Mouse (Mus musculus): ENCODE measurements around the gene Klhl21. TPM values are rescaled to one million over a fixed set of nuclear protein-coding genes. Genes with fewer than 3 reads are reported as not detected.

Gene Klhl21
- total RNA-seq, 2 experiments from 2014 or later: 14.4 to 18.0 TPM

DNA sequence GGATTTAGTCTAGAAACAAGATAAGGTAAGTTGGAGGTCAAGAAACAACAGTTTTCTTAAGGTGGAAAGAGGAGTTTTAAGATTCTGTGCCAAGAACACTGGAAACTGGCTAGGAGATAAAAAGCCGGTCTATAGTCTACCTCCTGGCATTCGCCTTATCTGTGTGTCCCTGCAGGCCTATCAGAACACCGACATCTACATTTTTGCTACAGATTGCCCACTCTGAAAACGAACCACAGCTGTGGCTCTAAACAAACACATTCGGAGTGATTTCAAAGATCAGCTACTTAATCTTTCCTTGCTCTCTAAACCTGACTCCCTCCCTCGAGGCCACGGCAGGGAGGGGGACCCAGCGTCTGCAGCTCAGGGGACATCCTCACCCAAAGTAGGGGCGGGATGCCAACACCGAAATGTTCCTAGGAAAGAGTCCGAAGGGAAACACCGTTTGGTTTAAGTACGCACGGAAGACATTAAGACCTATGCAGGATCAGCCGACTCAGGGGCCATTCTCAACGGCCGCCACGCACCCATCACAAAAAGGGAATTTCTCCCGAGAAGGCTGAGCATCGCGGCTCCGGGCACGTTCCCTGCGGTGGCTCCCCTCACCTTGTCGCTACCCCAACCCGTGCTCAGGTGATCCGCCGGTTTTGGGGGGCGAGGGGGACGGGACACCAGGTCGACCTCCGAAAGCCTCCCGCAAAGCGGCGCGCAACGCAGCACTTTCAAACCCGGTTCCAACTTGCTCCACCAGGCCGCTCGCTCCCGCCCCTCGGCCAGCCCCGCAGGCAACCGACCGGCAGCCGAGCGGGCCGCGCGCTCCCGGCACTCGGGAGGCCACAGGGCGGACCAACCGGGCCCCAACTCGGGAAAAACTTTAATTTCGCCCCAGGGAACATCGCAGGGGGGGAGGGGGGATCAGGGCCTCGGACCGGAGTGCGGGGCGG is 14.1 kb upstream of the Klhl21 start:
- intact Hi-C loops (cut with DNase I): no loop called here
- no peak for DNase-seq (ENCODE audit: low spot score in 2 of 2)

DNA sequence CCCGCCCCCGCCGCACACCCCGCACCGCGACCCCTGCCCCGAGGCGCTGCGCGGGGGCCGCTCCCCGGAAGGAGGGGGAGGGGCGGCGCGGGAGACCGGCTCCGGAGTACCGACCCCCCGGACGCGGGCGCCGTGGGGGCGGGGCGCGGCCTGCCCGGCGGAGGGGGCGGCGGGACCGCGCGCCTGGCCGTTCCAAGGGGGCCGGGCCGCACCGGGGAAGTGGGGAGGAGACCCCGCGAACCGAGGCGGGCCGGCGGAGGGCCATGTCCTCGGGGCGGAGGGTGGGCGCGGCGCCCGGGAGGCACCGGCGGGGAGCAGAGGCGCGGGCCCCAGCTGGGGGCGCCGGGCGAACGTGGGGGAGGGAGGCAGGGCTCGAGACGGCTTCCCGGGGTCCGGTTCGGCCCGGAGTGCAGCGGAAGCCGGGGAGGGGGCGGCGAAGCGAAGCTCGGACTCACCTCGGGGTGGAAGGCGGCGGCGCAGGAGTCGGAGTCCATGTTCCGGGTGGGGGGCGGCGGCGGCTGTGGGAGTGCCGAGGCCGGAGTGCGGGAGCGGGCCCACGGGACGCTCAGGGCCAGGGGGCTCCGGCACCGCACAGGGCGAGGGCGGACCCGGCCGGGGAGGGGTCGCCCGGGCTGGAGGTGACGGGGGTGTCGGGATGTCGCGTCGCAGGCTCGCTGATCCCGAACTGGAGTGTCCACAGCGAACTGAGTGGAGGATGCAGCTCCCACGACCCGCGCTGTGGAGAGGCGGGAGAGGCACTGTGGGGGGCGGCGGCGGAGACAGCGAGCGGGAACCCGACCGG is 13.0 kb upstream of the Klhl21 start:
- intact Hi-C loops (cut with DNase I): loop anchor here (1.0 kb wide), 1 partner anchor 13 kb away; the partner anchor contains the start of gene Klhl21
- peak in 1 of 2 experiments; percentile 37 for DNase-seq (ENCODE audit: low spot score in 2 of 2)

DNA sequence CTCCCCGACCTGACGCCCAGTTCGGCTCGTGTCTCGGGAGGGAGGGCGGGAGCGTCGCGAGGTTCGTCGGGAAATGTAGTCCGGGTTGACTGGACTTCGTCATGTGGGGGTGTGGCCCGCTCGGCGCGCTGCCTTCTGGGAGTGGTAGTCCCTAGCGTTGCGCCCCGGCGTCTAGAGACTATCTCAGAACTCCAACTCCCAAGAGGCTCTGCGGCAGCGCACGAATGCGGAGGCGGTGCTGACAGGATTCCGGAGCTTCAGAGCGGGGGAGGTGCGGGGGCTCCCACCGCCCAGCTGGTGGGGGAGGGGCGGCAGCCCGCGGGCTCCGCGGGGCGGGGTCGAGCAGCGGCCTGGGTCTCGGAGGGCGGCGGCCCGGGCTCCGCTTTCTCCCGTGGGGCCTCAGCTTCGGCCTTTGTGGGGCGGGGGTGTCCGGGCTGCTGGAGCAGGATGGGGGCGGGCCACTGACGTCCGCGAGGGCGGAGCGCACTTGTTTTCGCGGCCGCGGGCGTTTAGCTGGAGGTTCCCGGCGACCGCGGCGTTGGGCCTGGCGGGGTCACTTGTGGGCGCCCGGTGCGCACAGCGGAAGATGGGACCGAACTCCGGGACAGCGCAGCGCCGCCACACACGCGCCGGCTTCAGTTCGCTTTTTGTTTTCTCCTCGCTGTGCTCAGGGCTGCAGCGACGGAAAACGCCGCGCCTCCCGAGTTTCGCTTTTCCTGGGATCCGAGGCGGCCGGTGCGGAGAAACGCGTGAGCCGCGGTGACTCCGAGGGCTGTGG is 12.2 kb upstream of the Klhl21 start, which contains the start of gene Phf13:
Phf13 (minus strand) TSS at position 86 of the 778 bp plus-strand sequence.
- intact Hi-C loops (cut with DNase I): loop anchor here (1.0 kb wide), 1 partner anchor 12 kb away; the partner anchor contains the start of gene Klhl21

DNA sequence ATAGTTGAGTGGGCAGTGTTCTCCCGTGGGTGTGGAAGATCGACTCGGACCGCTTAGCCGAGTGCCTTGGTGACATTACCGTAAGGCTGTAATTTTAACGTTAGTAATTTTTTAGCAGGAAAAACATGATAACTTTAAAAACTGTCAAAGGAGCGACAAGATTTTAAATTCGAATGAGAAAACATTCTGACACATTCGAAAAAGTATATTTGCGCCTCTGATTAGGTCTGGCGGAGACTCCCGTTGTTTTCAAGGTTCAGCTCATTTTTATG is 11.7 kb upstream of the Klhl21 start:
- DNase-seq (ENCODE audit: low spot score in 2 of 2): no peak
- intact Hi-C loops (cut with DNase I): loop anchor here (1.0 kb wide), 1 partner anchor 11 kb away; the partner anchor contains the start of gene Klhl21

More for the DNA sequence above, 12.2 kb upstream of the Klhl21 start, which contains the start of gene Phf13:
- peak; percentile 99 for DNase-seq (ENCODE audit: low spot score in 2 of 2)

GRCm38 (mm10) chr4:151997701-151998100 is 10.9 kb upstream of the Klhl21 start:
- DNase-seq (ENCODE audit: low spot score in 2 of 2): no peak
- intact Hi-C loops (cut with DNase I): no loop called here

GRCm38 (mm10) chr4:151999481-151999880 is 9.1 kb upstream of the Klhl21 start:
- intact Hi-C loops (cut with DNase I): no loop called here
- no peak for DNase-seq (ENCODE audit: low spot score in 2 of 2)

DNA sequence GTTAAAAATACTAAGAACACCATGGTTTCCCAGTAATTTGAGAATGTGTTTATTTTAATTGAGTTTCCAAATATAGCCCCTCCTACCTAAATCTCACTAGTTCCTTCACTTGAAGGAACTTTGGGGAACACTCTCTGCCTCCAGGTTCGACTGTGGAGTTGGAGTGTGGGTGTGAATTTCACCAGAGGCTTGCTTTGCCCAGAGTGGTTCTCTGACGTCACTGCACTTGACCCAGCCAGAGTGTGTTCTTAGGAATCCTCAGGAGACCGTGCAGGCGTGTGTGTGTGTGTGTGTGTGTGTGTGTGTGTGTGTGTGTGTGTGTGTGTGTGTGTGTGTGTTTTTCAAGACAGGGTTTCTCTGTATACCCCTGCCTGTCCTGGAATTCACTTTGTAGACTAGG is 7.7 kb upstream of the Klhl21 start:
- DNase-seq (ENCODE audit: low spot score in 2 of 2): peak in 1 of 2 experiments; percentile 47
- intact Hi-C loops (cut with DNase I): no loop called here

DNA sequence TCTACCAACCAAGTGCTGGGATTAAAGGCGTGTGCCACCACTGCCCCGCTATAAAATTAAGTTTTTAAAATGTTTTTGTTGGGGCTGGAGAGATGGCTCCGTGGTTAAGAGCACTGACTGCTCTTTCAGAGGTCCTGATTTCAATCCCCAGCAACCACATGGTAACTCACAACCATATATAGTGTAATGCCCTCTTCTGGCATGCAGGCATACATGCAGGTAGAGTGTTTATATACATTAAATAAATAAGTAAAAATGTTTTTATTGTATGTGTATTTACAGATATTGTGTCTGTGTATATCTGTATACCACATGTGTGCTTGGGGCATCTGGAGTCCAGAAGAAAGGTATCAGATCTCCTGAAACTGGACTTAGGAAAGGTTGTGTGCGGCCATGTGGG is 7.3 kb upstream of the Klhl21 start:
- intact Hi-C loops (cut with DNase I): no loop called here
- DNase-seq (ENCODE audit: low spot score in 2 of 2): no peak

DNA sequence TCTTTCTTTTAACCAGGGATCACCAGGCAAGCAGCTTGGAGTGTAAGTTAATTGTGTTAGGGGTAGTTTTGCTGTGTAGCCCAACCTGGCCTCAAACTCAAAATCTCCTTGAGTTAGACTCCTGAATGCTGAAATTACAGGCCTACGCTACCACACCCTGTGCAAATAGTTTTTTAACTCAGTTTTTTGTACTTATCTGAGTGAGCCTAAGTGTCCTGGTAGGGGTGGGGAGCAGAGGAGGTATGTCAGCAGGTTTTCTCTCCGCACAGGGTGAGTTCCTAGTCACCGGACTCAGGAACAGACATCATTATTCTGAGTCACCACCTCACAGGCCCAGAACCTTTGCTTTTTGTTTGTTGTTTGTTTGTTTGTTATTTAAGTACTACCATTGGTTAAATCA is 6.5 kb upstream of the Klhl21 start:
- intact Hi-C loops (cut with DNase I): no loop called here
- DNase-seq (ENCODE audit: low spot score in 2 of 2): no peak

DNA sequence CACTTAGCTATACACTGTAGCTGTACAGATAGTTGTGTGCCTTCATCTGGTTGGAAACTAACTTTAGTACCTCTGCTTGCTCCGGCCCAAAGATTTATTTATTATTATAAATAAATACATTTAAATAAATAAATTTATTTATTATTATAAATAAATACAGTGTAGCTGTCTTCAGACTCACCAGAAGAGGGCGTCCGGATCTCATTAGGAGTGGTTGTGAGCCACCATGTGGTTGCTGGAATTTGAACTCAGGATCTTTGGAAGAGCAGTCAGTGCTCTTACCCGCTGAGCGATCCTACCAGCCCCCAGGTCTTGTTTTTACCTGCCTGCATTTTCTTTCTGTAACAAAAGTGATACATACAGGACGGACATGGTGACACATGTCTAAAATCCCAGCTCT is 2.5 kb upstream of the Klhl21 start:
- no peak for DNase-seq (ENCODE audit: low spot score in 2 of 2)
- intact Hi-C loops (cut with DNase I): no loop called here

DNA sequence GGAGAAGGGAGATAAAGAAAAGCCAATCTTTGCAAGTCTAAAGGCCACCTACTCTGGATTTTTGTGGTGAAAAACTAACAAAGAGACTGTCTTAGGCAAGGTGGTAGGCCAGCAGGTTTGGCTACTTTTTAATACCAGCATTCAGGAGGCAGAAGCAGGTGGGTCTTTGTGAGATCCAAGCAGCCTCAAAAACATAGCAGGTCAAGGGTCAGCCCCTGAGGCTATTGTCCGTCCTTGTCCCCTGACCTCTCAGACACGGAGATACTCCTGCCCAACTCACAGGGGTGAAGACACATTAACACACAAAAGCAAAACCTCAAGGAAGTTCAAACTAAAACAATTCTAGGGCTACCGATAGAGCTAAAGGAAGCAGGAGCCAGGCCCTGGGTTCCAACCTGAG is 1.8 kb upstream of the Klhl21 start:
- intact Hi-C loops (cut with DNase I): no loop called here
- no peak for DNase-seq (ENCODE audit: low spot score in 2 of 2)

DNA sequence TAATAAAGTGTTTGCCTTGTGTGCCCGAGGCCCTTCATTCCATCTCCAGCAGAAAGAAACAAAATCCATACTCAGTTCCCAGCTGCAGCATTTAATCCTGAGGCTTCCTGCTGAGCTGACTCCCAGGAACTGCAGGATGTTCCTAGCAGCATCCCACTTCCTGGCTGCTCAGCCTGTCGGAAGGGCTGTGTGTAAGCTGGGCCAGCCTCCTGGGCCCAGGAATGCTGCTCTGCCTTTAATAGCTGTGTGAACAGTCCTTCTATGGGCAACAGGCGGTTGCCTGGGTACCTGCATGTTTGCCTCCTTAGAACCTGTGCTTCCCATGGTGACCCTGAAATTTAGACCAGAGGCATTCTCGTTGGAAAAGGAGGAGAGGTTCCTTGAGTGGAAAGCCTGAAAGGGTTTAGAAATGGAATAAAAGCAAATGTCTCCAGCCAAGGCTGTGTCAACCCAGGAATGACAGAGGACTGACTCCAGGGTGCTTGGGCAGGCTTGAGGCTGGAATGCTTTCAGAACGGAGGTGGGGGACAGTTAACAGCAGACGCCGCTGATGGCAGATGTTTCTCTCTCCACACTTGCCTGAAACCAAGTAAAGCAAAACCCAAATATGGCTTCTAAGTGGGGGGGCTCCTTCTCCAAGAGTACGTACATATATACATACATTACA is 989 bp upstream of the Klhl21 start:
- intact Hi-C loops (cut with DNase I): loop anchor here (1.0 to 2.0 kb wide), 2 partner anchors 11 to 79 kb away; partner anchors contain the start of gene Phf13
- DNase-seq (ENCODE audit: low spot score in 2 of 2): no peak

DNA sequence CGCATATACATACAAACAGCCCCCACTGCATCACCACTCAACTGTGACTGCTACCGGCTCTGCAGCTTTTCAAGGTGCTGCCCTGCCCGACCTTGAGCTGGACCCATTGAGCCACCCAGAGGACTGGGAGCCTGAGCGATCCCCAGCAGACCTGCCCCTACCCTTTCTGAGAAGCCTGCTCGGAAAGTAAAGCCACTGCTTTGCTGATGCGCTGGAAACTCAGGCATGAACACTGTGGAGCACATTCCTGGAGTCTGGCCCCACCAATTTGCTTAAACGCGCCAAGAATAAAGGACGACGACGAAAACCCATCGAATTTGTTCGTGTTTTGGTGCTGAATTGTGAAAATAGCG is 479 bp upstream of the Klhl21 start:
- intact Hi-C loops (cut with DNase I): loop anchor here (1.0 to 2.0 kb wide), 2 partner anchors 12 to 79 kb away; partner anchors contain the start of gene Phf13
- DNase-seq (ENCODE audit: low spot score in 2 of 2): peak in 1 of 2 experiments; percentile 44

GRCm38 (mm10) chr4:152009076-152010051 is 761 bp downstream of the Klhl21 start:
- DNase-seq (ENCODE audit: low spot score in 2 of 2): peak; percentile 88 to 90
- intact Hi-C loops (cut with DNase I): loop anchor here (2.0 kb wide), 1 partner anchor 77 kb away; no protein-coding TSS in a partner anchor

- intact Hi-C loops (cut with DNase I): no loop called here
- peak in 1 of 2 experiments; percentile 35 for DNase-seq (ENCODE audit: low spot score in 2 of 2)
Measured at GRCm38 (mm10) chr4:152010091-152010706, 1.6 kb downstream of the Klhl21 start.

DNA sequence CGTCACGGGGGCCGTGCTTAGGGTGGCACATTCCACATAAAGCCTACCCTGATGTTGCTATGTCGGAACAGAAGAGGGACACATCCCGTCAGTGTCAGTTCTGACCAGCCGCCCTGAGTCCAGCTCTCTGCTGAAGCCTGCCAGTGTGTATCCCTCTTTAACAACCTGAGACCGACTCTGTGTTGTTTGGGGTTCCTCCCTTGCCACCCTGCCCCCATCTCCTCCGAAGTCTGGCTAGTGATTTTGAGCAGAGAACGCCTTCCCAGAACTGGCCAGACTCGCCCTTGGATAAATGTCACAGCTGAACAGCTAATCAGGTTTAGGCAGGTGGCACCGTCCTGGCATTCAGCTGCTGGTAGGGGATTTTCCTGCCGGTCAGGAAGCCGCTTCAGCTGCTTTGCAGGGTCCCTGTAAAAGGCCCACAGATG is 2.1 kb downstream of the Klhl21 start:
- intact Hi-C loops (cut with DNase I): no loop called here
- no peak for DNase-seq (ENCODE audit: low spot score in 2 of 2)

DNA sequence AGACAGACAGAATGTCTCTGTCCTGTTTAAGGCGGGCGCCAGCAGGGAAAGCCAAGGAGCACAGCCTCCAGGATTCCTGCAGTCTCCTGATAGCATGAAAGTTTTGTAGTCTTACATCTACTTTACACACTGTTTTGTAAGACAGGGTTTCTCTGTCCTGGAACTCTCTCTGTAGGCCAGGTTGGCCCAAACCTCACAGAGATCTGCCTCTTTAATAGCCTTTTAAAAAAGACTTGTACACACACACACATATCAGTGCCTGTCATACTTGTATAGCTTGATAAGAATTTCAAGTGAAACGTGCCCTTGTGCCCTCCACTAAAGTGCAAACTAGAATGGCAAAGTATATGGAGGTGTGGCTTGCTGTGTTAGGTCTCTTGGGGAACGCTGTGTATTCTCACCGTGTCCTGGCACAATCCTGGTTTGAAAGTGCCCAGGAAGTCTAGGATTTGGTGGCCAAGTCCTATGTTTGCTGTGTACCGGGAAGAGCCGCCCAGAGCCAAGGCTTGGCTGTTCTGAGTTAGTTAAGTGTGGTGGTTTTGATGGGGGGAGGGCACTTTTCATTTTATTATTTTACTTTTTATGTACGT is 2.7 kb downstream of the Klhl21 start:
- DNase-seq (ENCODE audit: low spot score in 2 of 2): no peak
- intact Hi-C loops (cut with DNase I): no loop called here
